Mouse (Mus musculus) brain, embryonic 14.5 days (tissue): ENCODE measurements at regions not wholly inside any gene's neighbourhood (a gene's known extent, or its start where the extent isn't known, plus 50 kb on each side); places are given as distances from the start of the nearest gene placed in this dataset.

Experiments
- CTCF ChIP-seq: fragments of 200-500 bp; IDR thresholded peaks from 2 replicates; pipeline ENCODE4 v1.5.1; 2012; ENCODE audit warnings: inconsistent platforms, mild to moderate bottlenecking, moderate library complexity, borderline replicate concordance; ENCODE audit not compliant: insufficient read depth, insufficient read length; ENCODE audit errors: extremely low read depth
- POLR2A ChIP-seq: fragments of 200-500 bp; IDR thresholded peaks from 2 replicates; pipeline ENCODE4 v1.6.1; 2012; ENCODE audit warnings: mild to moderate bottlenecking, inconsistent platforms, borderline replicate concordance; ENCODE audit not compliant: poor library complexity, insufficient read depth, insufficient read length, severe bottlenecking; ENCODE audit errors: extremely low read depth

GRCm38 (mm10) chr13:28782081-28782480 lies 171.4 kb downstream of the Sox4 start:
- TF ChIP-seq POLR2A (no peak), CTCF (no peak)
